Mouse (Mus musculus): Measurements from ENCODE around the gene Fbxo28. TPM values are rescaled to one million over a fixed set of nuclear protein-coding genes. Genes with fewer than 3 reads are reported as not detected.

Fbxo28 gene
- total RNA-seq (2023): 10 to 100 TPM; 30.9 to 31.5 TPM

DNA sequence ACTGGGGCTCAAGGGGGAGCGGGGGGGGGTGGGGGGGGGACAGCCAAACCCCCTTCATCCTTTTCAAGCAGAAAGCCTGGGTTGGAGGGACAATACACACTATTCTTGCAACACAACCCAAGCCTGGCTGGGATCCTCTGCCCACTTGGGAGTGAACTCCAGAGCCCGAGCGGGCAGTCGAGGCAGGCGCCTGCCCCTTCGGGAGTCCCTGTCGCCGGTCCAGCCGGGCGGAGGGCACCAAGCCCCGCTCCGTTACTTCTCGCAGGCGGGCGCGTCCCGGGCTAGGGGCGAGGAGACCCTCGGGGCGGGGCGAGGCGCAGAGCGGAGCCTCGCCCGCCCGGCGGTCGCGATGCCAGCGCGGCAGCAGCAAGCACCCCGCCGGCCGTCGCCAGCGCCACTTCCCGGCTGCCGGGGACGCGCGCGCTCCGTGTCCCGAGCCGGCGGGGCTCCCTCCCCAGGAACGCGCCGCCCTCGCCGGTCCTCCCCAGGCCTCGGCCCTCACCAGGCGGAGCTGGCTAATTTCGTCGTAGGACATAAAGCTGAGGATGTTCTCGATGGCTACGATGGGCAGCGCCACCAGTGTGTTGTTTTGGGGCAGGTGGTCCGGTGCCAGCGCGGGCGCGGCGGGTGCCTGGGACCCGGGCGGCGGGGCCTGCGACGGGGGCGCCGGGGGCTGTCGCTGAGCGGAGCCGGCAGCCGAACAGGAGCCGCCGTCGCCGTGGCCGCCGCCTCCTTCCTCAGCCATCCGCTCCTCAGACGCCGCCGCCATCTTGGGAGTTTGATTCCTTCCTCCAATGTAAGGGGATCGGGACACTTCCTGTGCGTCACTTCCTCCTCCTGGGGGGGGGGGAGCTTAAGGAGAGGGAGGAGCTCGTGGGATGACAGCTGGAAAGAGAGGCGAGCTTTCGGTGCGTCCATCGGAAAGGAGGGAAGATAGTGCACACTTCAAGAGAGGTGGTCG, at the start of gene Fbxo28:
Gene Fbxo28, minus strand, starts transcription at position 809 of the 961 bp plus-strand sequence.

DNA sequence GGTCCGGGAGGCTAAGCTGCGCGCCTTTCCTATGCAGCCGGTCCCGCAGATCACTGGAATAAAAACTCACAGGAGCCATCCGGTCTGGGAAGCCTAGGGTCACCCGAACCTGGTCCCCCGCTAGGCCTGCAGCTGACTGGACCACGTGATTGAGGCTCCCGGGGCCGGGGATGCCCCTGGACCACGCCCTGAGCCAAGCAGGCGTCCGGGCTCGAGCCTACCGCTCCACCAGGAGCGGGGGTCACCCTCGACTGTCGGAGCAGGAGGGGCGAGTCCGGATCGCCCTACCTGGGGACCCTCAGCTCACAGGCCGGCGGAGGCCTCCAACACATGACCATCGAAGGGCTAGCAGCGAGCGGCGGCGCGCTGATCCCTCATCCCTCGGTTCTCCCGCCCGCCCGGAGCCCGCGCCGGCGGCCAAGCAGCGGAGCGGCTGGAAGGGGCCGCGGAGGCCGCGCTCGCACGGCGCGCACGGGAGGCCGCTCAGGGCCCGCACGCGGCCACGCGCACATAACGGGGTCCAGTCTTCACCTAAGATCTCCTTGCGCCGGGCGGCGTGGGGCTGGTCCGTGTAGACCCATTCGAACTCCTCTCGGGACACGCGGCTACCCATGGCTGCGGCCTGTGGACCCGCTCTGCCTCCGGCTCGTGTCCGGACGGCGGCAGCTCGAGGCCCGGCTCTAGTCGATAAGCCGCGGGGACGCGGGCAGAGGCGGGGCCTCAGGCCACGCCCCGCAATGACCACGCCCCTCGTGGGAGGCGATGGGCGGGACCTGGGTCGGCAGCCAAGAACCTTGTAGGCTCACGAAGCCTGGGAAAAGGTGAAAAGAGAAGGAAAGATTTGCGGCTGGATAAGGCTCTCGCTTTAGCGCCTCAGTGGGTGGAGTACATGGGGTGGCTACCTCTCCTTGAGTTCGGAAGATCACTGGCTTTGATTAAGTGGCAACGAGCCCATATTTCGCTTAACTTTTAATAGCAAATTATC, 59.0 kb downstream of the Fbxo28 start, which contains the start of gene Degs1:
Gene Degs1, minus strand, starts transcription at position 714 of the 985 bp plus-strand sequence.

Other genes with a start within 250 kb of the Fbxo28 start
- gene Srp9, start 216.9 kb downstream of the Fbxo28 start, total RNA-seq (2023): 10 to 100 TPM; 37.8 to 45.8 TPM
- gene Vmn1r1, start 177.1 kb downstream of the Fbxo28 start, total RNA-seq (2023): not detected
- 100 to 1,000 TPM; 183 to 203 TPM for gene Degs1, start 58.8 kb downstream of the Fbxo28 start, total RNA-seq (2023)
- gene Trp53bp2, start 67.5 kb upstream of the Fbxo28 start, total RNA-seq (2023): 10 to 100 TPM; 14.5 to 17.0 TPM
- gene Capn2, start 176.0 kb upstream of the Fbxo28 start, total RNA-seq (2023): 10 to 100 TPM; 62.9 to 67.0 TPM
- gene Capn8, start 223.4 kb upstream of the Fbxo28 start, total RNA-seq (2023): not detected

All from neutrophil, adult 83 days (primary cell).